Mouse (Mus musculus): ENCODE measurements around the gene Rfesd.

Rfesd gene

GRCm38 (mm10) chr13:76017974-76018843 is at the start of gene Rfesd:
TSS of gene Rfesd (minus strand) at chr13:76018719.
- DNase-seq, result peak; percentile 98

DNA sequence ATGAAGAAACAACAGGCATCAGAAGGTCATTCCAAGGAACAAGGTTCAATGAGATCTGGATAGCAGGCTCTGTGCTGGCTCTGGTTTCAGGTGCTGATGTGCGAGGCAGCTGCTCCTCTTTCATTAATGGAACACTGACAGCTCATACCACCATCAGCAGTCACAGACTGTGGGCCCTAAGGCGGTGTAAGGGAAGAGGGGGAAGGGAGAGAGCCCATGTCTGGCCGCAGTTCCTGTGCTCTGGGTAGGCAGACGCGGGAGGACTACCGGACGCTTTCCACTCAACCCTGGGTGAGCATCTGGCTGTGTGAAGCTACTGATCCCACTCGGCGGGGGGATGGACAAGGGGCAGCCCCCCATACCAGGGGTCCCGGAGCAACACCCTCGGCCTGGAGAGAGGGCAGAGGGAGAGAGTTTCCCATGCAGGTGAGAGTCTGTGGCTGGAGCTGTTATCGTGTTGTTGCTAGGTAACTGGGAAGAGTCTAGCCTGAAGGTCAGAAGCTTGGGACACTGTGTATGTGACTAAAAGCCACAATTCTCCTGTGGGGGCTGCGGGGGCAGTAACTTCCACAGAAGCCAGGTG is 45.9 kb upstream of the Rfesd start:
- no peak for DNase-seq

DNA sequence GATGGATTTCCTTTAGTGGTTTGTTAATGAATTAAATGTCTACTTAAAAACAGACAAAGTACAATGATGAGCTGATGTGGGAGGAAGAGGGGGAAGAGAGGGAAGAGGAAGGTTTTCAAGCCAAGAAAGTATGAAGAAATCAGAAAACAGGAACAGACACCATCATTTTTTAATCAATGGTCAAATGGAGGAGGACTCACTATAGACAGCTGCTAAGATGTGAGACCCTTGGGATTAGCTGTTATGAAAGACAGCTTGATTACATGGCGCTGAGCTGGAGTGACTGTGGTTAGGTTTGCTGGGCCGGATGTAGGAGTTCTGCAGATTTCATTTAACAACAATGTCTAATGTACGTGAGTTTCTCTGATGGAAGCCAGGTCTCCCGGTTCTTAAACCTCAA is 45.0 kb upstream of the Rfesd start:
- no peak for DNase-seq

DNA sequence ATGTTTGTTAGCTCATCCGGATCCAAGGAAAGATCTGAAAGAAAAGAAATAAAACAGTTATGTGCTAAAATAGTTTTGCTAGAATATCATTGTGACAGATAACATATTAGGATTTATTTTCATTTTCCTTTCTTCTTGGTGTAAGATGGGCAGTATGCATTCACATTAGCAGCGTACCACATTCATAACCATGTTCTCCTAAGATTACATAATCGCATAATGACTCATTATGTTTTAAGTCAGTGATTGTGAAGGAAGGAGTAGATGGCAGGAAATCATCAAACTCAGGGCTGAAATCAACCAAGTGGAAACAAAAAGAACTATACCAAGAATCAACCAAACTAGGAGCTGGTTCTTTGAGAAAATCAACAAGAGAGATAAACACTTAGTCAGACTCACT is 44.0 kb upstream of the Rfesd start:
- no peak for DNase-seq

GRCm38 (mm10) chr13:76062126-76062525 is 43.6 kb upstream of the Rfesd start:
- no peak for DNase-seq

DNA sequence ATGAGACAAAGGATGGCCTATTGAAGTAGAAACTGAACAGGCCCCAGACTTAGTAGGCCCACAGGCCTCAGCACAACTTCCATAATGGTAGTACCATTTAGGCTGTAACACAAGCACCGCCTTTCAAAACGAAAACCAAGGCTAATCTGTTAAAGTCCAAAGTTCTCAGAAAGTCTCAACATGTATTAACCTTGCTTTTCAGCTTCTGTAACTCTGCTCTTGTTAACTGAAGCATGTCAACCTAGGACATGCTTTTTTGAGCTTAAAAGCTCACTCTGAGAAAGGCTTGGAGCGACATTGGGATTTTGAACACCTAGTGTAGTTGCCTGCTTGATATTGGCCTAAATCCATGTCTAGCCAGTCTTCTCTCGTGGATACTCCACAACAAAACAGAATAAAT is 41.1 kb upstream of the Rfesd start:
- no peak for DNase-seq

DNA sequence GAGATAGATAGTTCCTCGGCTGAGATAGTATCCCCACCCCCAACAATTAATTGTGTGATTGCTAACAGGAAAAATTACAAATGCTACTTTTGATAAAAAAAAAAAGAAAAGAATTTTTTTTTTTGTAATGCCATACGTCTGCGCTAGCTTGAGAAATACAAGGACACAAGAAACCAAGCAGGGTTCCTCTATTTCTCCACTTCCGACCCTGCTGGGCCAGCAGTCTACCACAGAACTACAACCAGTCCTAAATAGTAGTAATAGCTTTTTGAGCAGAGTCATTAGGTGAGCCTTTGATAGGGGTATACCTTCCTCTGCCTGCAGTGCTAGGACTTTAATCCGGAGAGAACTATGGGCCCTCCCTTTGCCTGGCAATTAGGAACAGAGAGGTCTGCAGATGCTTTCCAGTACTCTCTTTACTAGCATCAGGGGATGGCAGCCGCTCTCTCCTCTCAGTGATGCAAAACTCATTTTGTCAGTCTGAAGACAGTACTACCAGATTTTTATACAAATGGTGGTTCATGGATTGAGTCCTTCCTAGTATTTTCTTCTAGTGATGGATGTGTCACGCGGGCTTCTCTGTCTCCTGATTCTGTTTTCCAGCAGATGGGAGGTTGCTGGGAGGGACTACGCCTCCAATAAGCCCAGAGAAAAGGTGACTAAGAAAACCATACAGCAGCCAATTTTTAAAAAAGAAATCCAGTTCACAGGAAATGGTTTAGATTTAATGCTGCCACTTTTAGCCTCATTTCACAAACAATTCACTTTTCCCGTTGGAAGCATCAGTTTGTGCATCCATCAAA is 38.9 kb upstream of the Rfesd start:
- no peak for DNase-seq

GRCm38 (mm10) chr13:76056896-76057266 is 38.4 kb upstream of the Rfesd start, which contains the start of gene Gpr150:
TSS of gene Gpr150 (minus strand) at chr13:76056996.
- DNase-seq, result no peak

DNA sequence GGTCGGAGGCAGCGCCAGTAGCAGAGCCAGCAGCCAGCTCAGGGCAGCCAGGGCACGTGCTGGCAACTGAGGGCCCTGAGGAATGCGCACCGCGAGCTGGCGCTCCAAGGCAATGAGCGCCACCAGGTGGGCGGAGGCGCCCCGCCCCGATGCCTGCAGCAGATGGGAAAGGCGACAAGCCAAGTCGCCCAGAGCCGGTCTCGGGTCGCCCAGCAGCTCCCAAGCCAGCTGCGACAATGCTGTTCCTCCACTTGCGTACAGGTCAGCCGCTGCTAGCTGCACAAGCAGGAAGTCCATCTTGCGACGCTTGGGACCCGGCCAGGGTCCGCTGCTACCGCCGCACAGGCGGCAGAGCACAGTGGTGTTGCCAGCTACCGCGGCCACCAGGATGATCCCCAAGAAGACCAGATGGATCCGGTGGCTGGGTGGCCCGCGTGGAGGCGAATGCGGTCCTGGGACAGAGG is 37.8 kb upstream of the Rfesd start:
- DNase-seq, result peak; percentile 67

DNA sequence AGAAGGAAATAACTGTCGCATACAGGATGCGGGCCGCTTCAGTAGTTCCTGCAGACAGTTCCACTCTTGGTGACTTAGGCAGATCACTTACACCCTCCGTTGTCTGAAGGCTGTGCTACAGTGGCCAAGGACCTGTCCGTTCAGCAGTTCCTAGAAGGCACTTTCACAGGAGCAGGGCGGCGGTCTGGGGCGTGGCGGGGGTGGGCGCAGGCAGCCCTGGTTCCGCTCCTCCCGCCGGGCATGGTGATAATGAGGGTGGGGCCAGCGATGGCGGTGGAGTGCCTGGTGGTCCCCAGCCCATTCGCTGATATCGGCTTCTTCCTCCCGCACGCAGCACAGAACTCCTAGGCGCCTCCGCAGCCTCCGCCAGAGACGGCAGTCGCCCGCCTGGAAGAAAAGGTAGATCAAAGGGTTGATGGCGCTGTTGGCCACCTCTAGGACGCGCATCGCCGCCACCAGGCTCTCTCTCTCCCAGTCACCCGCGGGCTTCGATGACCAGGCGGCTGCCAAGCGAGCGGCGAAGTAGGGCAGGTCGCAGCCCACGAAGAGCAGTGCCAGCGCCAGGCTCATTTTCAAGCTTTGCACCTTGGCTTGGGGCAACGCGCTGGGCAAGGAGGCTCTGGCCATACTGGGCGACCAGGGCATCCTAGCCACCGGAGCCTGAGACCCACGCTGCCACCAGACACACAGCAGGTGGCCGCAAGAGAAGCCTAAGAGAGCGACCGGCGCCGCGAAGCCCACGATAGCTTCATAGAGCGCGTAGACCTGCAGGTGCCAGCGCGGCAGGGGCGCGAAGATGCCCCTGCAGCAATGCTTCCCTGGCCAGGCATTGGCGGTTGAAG is 37.1 kb upstream of the Rfesd start:
- DNase-seq, result no peak

GRCm38 (mm10) chr13:76044971-76045370 is 26.5 kb upstream of the Rfesd start:
- DNase-seq, result no peak

DNA sequence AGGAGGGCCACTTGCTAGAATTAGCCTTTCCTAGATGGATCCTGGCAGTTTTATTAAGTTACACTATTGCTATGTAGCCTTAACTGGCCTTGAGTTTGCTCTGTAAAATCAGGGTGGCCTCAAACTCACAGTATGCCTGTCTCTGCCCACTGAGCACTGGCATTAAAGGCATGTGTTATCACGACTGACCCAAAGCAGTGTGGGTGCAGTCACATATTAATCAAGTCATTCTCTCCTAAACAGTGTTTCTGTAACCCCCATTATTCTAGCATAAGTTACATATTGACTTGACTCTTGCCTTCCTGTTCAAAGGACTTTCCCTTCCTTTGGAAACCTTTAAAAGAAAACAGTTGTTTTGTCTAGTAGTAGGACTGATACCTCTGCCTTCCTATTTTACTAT is 23.9 kb upstream of the Rfesd start:
- DNase-seq, result no peak

DNA sequence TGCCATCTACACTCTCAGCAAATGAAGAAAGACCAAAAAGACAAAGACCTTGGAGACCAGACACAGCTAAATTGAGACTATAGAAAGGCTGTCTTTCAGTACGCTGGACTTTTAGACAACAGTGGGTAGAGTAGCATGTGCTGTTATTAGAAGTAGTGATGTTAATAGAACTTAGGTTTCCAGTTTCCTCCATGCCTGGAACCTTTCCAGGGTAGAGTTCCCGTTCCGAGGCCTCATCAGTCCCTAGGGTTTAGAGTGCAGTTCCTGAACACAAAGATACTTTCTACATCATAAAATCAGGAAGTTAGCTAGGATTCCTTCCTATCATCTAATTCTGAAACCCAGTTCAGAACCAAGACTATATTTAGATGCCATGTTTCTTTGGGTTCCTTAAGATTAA is 6.1 kb upstream of the Rfesd start:
- DNase-seq, result no peak

DNA sequence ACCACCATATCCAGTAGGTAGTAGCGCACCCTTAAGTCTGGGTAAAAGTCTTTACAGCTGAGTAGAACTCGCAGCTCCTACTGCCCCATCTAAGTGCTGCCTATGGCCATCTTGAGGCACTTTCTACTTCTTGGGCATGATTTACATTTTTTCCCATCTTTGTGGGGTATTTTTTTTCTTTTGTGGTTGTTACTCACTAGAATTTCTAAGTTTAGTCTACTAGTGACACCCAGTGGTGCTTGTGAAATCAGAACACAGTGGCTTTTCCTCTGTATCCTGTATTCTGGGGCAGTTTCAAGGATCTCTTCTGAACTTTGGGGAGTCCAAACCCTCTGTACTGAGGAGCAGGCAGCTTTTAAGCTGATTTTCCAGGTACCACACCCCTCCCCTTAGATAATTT is 3.3 kb upstream of the Rfesd start:
- DNase-seq, result no peak

DNA sequence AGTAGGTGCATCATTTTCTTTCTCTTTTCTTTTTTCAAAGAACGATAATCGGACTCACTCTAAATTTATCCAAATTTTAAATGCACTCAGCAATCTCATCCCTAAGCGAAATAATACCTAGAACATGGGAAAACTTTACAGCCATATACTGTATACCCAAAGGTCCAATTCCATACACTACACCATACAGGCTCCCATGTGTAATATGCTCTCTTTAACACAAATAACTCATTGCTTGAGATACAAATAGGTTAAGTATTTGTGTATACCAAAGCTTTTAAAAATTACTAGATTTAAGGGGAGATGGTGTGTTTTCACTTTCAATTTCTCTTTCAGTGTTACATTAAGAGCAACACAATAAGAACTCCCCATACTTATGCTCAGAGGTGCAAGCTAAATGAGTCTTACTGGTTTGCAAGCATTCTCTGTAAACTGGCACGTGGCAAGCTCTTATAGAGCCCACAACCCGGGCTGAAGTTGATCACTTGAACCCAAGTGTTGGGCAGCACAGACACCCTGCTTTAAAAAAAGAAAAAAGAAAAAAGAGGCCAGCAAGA is 403 bp upstream of the Rfesd start:
- DNase-seq, result no peak

DNA sequence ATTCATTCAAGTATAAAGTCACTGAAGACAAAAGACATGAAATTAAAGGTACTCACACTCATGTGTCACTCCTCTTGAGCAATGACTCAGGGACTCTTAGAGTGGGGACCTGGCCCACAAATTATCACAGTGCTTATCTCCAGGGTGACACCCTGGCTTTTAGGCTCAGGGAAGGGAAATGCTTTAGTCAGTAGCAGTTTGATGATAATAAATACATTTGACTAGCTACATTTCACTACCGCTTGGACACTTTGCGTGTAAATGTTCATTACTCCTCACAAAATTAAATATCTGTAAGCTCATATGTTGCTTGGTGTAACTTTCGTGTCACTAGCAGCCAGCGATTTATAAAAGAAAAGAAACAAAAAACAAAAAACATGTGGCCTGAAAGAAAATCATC is 1.1 kb downstream of the Rfesd start:
- DNase-seq, result no peak

- no peak for DNase-seq
Measured at GRCm38 (mm10) chr13:76014511-76014910, 4.0 kb downstream of the Rfesd start.

- DNase-seq, result no peak
Measured at GRCm38 (mm10) chr13:76003272-76003671, 15.2 kb downstream of the Rfesd start.

DNA sequence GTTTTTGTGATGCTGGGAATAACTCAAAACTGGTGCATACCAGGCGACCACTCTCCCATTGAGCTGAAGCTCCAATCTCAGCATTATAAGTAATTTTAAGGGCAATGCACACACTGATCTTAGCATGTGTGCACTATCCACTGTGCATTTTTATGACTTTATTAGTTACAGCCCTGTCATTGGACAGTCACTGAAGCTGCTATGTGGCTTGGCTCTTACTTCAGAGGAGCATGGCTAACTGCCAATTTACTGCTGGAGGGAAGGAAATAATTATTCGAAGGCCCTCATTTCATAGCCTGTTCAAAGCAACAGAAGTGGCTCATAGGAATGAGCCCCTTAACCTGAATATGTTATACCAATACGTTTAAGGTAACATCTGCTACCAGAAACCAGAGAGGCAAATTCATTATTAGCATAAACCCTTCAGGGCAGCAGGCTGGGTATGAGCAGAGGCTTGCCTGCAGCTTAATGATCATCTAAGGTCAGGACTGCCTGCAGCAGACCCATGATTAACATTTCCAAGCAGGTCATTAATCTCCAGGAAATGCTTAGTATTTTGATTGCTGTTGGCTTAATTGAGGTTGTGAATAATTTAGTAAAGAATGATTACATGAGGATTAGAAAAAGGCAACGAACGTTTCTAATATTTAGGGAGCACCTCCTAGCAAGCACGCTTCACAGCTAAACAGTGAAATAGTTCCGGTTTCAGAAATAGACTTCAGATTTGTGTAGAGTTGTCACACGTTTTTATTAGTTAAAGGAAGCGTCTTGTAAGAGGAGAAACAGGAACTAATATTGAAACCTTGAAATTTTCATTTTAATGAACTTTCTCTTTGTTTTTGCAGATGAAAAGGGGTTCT is 26.1 kb downstream of the Rfesd start:
- DNase-seq, result no peak

DNA sequence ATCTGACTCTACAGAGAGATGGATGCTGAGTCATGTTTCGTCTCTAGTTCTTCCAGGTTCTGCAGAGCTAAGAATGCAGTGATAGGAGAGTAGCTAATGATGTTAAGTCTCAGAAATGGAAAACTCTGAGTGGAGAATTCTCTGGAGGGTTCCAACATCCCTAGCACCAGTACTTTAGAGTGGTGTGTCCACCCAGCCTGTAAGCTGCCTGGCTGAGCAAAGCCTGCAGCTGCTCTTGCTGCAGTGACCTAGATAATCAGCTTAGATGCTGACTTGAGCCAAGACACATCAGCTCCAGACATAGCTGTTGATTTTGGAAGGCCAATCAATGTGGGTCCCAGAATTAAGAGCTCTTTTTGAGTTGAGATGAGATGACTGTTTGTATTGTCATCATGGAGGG is 30.4 kb downstream of the Rfesd start:
- DNase-seq, result no peak

DNA sequence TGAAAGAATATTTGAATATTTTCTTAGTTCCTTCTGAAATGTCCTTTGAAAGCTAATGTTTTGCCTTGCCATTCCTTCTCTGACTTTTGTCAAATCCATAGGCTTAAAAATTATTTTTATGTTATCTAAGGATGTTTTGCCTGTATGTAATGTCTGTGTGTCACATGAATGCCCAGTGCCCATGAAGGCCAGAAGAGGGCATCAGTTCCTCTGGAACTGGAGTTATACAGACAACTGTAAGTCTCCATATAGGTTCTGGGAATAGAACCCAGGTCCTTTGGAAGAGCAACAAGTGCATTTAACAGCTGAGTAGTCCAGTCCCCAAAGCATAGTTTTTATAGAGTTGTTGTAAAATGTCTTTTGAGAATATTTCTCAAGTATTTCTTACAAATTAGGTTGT is 36.6 kb downstream of the Rfesd start:
- peak; percentile 22 for DNase-seq
